Mouse (Mus musculus) retina, postnatal 7 days (tissue): ENCODE data around the gene Stk38.
"Not testable (repeated sequence)": the region's sequence is repeated elsewhere in the genome, so short reads cannot be mapped to it uniquely, and the experiment has no call there.

Source experiments
- DNase-seq: peaks from one replicate; pipeline ENCODE4 v3.0.0-alpha.2; 2012; ENCODE audit warnings: low read depth, low spot score

Gene Stk38

DNA sequence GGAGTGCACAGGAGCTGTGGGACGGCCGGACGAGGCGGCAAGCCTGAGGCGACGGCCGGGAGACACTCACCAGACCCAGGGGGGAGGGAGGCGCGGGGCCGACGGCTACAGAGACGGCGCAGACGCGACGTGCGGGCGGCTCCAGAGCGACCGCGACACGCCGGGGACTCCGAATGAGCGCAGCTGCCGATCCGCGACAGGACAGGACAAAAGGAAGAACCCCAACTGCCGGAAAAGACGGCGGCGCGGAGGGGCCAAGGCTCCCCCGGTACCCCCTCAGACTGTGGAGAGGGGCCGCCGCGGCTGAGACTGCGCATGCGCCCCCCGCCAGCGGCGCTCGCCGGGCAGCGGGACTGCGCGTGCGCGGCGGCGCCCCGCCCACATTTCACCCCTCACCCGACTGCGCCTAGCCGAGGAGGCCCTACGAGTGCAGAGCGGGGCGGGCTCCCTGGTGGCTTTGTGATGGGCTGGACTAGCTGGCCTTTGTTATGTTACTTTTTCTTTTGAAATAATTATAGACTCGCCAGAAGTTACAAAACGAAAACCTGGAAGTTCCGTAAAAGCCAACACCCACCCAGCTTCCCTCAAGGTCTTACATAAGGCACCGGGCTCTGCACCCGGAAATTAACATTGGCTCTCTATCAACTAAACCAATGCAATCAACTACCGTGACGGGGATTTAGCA is at the start of gene Stk38:
Gene Stk38 (minus strand): TSS at position 355 of the 685 bp plus-strand sequence.
- DNase-seq, result peak; percentile 60

- no peak for DNase-seq
These were observed 49.6 kb upstream of the Stk38 start for GRCm38 (mm10) chr17:29057361-29057890.

- DNase-seq, result no peak
These were observed 48.9 kb upstream of the Stk38 start for GRCm38 (mm10) chr17:29056699-29057151.

DNA sequence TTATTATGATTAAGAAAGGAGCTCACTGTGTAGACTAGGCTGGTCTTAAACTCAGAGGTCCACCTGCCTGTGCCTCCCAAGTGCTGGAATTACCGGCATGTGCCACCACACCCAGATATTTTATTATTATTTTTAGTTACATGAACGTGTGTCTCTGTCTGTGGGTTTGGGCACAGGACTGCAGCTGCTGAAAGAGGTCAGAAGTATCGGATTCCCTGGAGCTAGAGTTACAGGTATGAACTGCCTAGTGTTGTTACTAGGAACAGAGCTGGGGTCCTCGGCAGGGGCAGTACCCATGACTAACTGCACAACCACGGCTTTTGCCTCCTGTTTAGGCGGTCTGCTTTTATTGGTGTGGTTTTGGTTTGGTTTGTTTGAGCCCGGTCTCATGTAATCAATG is 48.4 kb upstream of the Stk38 start:
- DNase-seq, result no peak

DNA sequence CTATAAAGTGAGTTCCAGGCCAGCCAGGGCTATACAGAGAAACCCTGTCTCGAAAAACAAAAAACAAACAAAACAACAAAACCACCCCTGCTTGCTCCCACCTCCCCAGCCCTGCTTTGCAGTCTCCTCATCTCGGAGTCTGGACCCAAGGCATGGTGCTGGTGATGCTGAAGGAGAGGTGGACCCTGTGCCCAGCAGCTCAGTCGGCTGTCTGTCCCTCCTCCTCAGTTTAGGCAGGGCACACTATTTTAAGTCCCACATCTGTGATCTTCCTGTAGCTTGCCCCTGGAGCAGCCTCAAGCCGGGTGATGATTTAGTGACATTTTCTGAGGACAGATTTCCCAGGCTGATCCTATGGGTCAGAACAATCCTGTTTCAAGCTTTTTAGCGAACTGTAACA is 47.8 kb upstream of the Stk38 start:
- DNase-seq, result no peak

GRCm38 (mm10) chr17:29054429-29054828 is 46.6 kb upstream of the Stk38 start:
- DNase-seq, result no peak

GRCm38 (mm10) chr17:29053841-29054240 is 46.0 kb upstream of the Stk38 start:
- DNase-seq, result no peak

GRCm38 (mm10) chr17:29053067-29053466 is 45.3 kb upstream of the Stk38 start:
- DNase-seq, result no peak

DNA sequence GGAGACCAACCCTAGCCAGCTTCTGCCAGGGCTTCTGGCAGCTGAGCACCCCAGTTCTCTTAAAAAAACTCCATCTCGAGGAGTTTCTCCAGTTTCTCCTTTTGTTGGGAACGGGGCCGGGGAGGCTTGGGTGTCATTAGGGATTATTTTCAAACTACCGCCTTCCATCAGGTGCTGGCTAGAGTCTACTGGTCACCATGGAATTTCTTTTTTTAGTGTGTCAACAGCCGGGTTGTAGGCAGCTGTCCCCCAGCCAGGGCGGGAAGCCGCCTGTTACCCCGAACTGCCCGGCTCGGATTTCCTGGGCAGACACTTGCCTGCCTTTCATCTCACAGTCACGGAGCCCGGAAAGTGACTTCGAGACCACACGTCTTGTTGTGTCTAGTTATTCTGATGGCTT is 43.0 kb upstream of the Stk38 start:
- no peak for DNase-seq

- DNase-seq, result no peak
These were observed 42.1 kb upstream of the Stk38 start for GRCm38 (mm10) chr17:29049923-29050322.

DNA sequence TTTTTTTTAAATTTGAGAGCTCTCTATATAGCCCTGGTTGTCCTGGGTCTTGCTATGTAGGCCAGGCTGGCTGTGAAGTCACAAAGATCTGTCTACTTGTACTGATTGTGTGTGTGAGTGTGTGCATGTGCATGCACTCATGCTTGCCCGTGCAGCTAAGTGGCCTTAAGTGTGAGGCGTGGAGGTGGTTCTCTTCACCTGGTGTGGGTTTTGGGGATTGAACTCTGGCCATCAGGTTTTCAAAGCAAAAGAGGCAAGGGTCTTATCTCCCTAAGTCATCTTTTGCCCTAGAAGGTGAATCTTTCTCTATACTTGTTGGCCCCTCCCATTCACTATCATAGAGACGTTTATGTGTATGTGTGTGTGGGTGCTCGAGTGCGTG is 41.7 kb upstream of the Stk38 start:
- no peak for DNase-seq

- peak; percentile 70 for DNase-seq
These were observed 41.1 kb upstream of the Stk38 start for GRCm38 (mm10) chr17:29048748-29049507.

DNA sequence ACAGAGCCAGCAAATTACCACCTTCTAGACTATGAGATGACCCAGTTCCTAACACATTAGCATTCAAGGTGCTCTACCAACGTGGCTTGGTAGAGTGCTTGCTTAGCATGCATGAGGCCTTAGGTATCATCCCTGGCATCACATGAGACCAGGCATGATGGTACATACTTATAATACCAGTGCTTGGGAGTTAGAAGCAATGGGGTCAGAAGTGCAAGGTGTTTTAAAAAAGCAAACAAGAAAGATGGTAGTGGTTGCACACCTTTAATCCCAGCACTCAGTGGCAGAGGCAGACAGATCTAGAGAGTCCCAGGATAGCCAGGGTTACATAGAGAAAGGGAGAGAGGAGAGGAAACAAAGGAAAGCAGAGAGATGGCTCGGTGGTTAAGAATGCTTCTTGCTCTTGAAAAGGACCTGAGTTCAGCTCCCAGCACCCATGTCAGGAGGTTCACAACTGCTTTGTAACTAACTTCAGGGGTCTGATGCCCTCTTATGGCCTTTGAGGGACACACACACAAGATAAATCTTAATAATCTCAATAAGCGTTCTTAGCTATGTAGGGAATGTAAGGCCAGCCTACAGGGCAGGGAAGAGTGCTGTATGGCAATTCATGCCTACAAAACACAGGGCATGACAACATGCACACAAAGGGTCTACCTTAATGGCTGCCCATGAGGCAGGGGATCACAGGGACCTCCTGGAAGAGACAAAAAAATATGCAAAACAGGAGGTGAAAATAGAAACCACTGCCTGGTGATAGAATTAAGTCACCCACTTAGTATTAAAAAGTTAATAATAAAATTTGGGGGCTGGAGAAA is 40.1 kb upstream of the Stk38 start:
- no peak for DNase-seq

- DNase-seq, result no peak
These were observed 39.1 kb upstream of the Stk38 start for GRCm38 (mm10) chr17:29046863-29047262.

DNA sequence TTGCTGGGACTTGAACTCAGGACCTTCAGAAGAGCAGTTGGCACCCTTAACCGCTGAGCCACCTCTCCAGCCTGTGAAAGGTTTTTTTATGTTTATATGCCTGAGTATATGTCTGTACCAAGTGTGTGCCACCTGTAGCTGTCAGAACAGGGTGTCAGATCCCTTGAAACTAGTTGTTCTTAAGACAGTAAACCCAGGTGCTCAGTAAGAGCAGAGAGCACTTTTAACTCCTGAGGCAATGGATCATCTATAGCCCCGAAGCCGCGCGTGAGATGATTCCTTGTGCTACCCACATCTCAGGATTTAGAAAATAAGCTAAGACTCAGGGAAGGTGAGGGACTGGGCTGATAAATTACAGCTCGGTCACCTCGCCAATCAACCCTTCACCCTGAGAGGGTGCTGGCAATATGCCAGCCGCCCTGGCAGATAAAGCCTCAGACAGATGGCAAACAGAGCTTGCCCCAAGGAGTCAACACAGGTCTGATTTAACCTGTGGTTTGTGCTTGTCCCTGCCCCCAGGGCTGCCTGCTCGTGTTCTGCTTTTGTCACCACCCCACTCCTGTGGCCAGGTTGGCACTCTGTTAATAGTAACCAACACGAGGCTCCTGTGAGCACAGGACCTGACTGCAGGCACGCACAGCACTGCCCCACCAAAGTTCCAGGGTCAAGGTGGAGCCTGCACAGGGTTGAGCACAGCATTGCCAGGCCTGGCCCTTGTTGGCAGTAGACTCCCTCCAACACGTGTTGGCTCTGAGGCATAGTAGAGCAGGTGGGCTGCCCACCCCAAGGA is 38.1 kb upstream of the Stk38 start:
- no peak for DNase-seq

- no peak for DNase-seq
These were observed 37.1 kb upstream of the Stk38 start for GRCm38 (mm10) chr17:29044925-29045319.

DNA sequence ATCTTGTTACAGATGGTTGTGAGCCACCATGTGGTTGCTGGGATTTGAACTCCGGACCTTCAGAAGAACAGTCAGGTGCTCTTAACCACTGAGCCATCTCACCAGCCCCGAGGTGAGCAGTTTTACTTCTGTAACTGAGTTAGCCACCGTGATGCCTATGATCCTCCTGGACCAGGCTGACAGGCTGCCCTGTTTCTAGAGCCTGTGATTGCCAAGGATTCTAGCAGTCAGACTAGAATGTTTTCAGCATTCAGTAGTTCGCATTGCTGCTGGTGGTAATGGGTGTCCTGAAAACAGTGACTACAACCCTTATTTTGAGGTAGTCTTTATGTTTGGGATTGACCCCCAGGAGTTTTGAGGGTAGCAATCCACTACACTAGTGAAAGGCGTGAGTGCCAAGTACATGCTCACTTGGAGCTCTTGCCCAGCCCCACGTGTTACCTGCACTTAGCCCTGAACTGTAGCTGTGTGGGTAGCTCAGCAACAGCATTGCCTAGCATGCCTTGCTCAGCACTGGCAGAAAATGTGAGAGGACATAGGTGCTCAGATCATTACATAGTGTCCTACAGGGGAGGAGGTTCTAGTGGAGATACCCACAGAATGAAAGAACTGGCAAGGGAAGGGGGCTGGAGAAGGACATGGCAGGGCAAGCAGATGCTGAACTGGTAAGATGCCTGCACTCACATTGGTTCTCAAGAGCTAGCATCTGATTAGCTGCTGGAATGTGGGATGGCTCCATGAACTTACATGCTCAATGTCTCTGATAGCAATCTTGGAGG is 36.5 kb upstream of the Stk38 start:
- no peak for DNase-seq

- no peak for DNase-seq
These were observed 35.8 kb upstream of the Stk38 start for GRCm38 (mm10) chr17:29043583-29043982.

GRCm38 (mm10) chr17:29042569-29042968 is 34.8 kb upstream of the Stk38 start:
- no peak for DNase-seq

GRCm38 (mm10) chr17:29041632-29042031 is 33.8 kb upstream of the Stk38 start:
- not testable (repeated sequence) for DNase-seq
